Mouse (Mus musculus) embryonic facial prominence, embryonic 11.5 days (tissue): Measurements from ENCODE around the gene Gm5901. TPM values are rescaled to one million over a fixed set of nuclear protein-coding genes. Genes with fewer than 3 reads are reported as not detected.
A peak's percentile ranks its signal among the peaks of the same experiment; 100 is the strongest.

ENCODE experiments used
- ATAC-seq: fragments of 200-750 bp; cut with Nextera tagmentation; replicated peaks from 2 replicates; pipeline ENCODE4 v1.8.0; 2017; ENCODE audit warnings: low read depth; ENCODE audit not compliant: insufficient number of reproducible peaks, low FRiP score, low TSS enrichment
- DNase-seq: peaks from one replicate; pipeline ENCODE4 v3.0.0-alpha.2; 2015; ENCODE audit warnings: low spot score
- H3K27ac ChIP-seq: fragments of 300-500 bp; sonication (generic); replicated peaks from 2 replicates; pipeline ENCODE4 v1.5.1; 2014; ENCODE audit warnings: mild to moderate bottlenecking, low read depth, low read length, control low read depth
- H3K27me3 ChIP-seq: fragments of 300-500 bp; sonication (generic); 2 replicates; pipeline ENCODE4 v1.6.1; 2014; ENCODE audit warnings: mild to moderate bottlenecking, low read length, moderate library complexity, mixed read lengths; ENCODE audit not compliant: control insufficient read depth, insufficient read depth
- H3K36me3 ChIP-seq: fragments of 300-500 bp; sonication (generic); replicated peaks from 2 replicates; pipeline ENCODE4 v1.6.1; 2014; ENCODE audit warnings: low read depth, mild to moderate bottlenecking, low read length, moderate library complexity, mixed read lengths; ENCODE audit not compliant: control insufficient read depth, insufficient read depth
- H3K4me1 ChIP-seq: fragments of 300-500 bp; sonication (generic); 2 replicates; pipeline ENCODE4 v1.6.1; 2014; ENCODE audit warnings: low read length, mixed read lengths; ENCODE audit not compliant: control insufficient read depth, insufficient read depth
- H3K4me2 ChIP-seq: fragments of 300-500 bp; sonication (generic); 2 replicates; pipeline ENCODE4 v1.6.1; 2014; ENCODE audit warnings: low read depth, mild to moderate bottlenecking, control low read depth, low read length, moderate library complexity
- H3K4me3 ChIP-seq: fragments of 300-500 bp; sonication (generic); 2 replicates; pipeline ENCODE4 v1.5.1; 2014; ENCODE audit warnings: low read depth, low read length, control low read depth
- H3K9ac ChIP-seq: fragments of 300-500 bp; sonication (generic); replicated peaks from 2 replicates; pipeline ENCODE4 v1.6.1; 2014; ENCODE audit warnings: mild to moderate bottlenecking, control low read depth, low read length
- H3K9me3 ChIP-seq: fragments of 300-500 bp; sonication (generic); replicated peaks from 2 replicates; pipeline ENCODE4 v1.6.1; 2016; ENCODE audit warnings: mild to moderate bottlenecking, low read length, inconsistent platforms, mixed read lengths; ENCODE audit not compliant: control insufficient read depth
- WGBS: fragments of 180-500 bp; shearing (Covaris S2); extraction: QIAGEN DNeasy Blood & Tissue Kit; methylation state at CpG from one replicate; pipeline ENCODE4 v1.1.7; 2014; 5-methylcytosine and 5-hydroxymethylcytosine counted together
- polyA plus RNA-seq: library from polyadenylated mRNA; unstranded; fragments of >200 nt; fragmentation: Nextera tagmentation; extraction: Ambion mirVana; gene quantifications from 2 replicates; pipeline ENCODE4 v1.2.1, GENCODE M21; 2014

Gene Gm5901
- polyA plus RNA-seq, 1 experiment from 2014 or later: not detected

- peak overlapping the region; percentile 72 for H3K4me2 ChIP-seq
- DNase-seq (no peak), ATAC-seq (peak; percentile 80)
- peaks cover 21% of the 10 kb centered on the region for H3K27me3 ChIP-seq
- H3K4me3 ChIP-seq: peak overlapping the region; percentile 38
- H3K9me3 ChIP-seq: no peaks in the 10 kb centered on the region
- WGBS: 4% methylated on average over 11 of the region's 11 CpGs
- H3K9ac ChIP-seq: peak overlapping the region; percentile 48; the same call in 1 of the 2 replicates
- H3K36me3 ChIP-seq: no peaks in the 10 kb centered on the region
- no peak overlapping the region for H3K27ac ChIP-seq
- 0 out of 2 replicates have a peak, but pooled peaks cover 2% of the 10 kb centered on the region for H3K4me1 ChIP-seq
These were observed 51.2 kb downstream of the Gm5901 start for GRCm38 (mm10) chr7:105426051-105426450.

Other genes with a start within 250 kb of the Gm5901 start
- not detected in 2 replicates for gene Olfr683, start 228.0 kb upstream of the Gm5901 start, polyA plus RNA-seq
- not detected in 2 replicates for gene Olfr684, start 211.4 kb upstream of the Gm5901 start, polyA plus RNA-seq
- not detected in 2 replicates for gene Olfr685, start 189.0 kb upstream of the Gm5901 start, polyA plus RNA-seq
- not detected in 2 replicates for gene Olfr686, start 167.6 kb upstream of the Gm5901 start, polyA plus RNA-seq
- gene Olfr688, start 86.9 kb upstream of the Gm5901 start, polyA plus RNA-seq: not detected in 2 replicates
- not detected in 2 replicates for gene Olfr689, start 63.9 kb upstream of the Gm5901 start, polyA plus RNA-seq
- gene Olfr690, start 40.9 kb upstream of the Gm5901 start, polyA plus RNA-seq: not detected in 2 replicates
- gene Olfr691, start 32.8 kb upstream of the Gm5901 start, polyA plus RNA-seq: not detected in 2 replicates
- not detected in 2 replicates for gene Olfr692, start 6.8 kb upstream of the Gm5901 start, polyA plus RNA-seq
- 26.7 and 30.3 TPM in 2 replicates for gene Fam160a2, start 25.0 kb downstream of the Gm5901 start, polyA plus RNA-seq
- gene Cnga4, start 29.5 kb downstream of the Gm5901 start, polyA plus RNA-seq: 0.11 TPM in 1 of 2 replicates, not detected in the other
- 0.10 and 0.15 TPM in 2 replicates for gene Cckbr, start 50.7 kb downstream of the Gm5901 start, polyA plus RNA-seq
- 23.9 and 25.7 TPM in 2 replicates for gene Cavin3, start 107.3 kb downstream of the Gm5901 start, polyA plus RNA-seq
- gene Smpd1, start 179.3 kb downstream of the Gm5901 start, polyA plus RNA-seq: 38.5 and 45.2 TPM in 2 replicates
- 59.7 and 68.7 TPM in 2 replicates for gene Apbb1, start 206.6 kb downstream of the Gm5901 start, polyA plus RNA-seq
- 0.14 and 0.59 TPM in 2 replicates for gene Hpx, start 225.1 kb downstream of the Gm5901 start, polyA plus RNA-seq